9 mouse cellular contexts compared by ENCODE assay signal in genomic region chr10:58377592-58378197, GRCm38 (mm10). TPM values are rescaled to one million over a fixed set of nuclear protein-coding genes. Genes with fewer than 3 reads are reported as not detected.
A peak's percentile ranks its signal among the peaks of the same experiment; 100 is the strongest.
DNase-seq lines count a peak whose midpoint lies in the region; ATAC-seq and TF ChIP-seq lines count a peak whose summit lies in the region.
"Had no signal": no experiment of that assay in that cellular context is flagged by ENCODE, and none has a peak within 500 bp of the region (broad histone marks: within the 10 kb centered on the region; RNA-seq: fewer than 3 reads in every experiment).

No protein-coding gene starts in this region.

- TF ChIP-seq EP300 in lung, postnatal 0 days (IDR thresholded peaks at IDR 0.05): 0 out of 2 replicates have a peak, but pooled peaks have one; percentile 20

- no peak overlapping the region for H3K4me3 ChIP-seq in hindbrain, embryonic 11.5 days (ENCODE audit: low read depth, low read length)
- H3K4me3 ChIP-seq in hindbrain, embryonic 13.5 days: no peak overlapping the region
- no peak overlapping the region for H3K4me3 ChIP-seq in lung, postnatal 0 days (ENCODE audit: low read depth, low read length)
- H3K4me3 ChIP-seq: liver, embryonic 15.5 days had no signal

- no peak overlapping the region for H3K9ac ChIP-seq in hindbrain, embryonic 11.5 days (ENCODE audit: low read depth, low read length)
- H3K9ac ChIP-seq in hindbrain, embryonic 13.5 days: no peak overlapping the region
- no peak overlapping the region for H3K9ac ChIP-seq in lung, postnatal 0 days (replicated peaks; ENCODE audit: low read depth)
- H3K9ac ChIP-seq: liver, embryonic 15.5 days had no signal

- no peaks in the 10 kb centered on the region for H3K9me3 ChIP-seq in hindbrain, embryonic 11.5 days (ENCODE audit: control insufficient read depth, low read length)
- no peaks in the 10 kb centered on the region for H3K9me3 ChIP-seq in hindbrain, embryonic 13.5 days
- H3K9me3 ChIP-seq in lung, postnatal 0 days (ENCODE audit: low read length): no peaks in the 10 kb centered on the region
- H3K9me3 ChIP-seq: liver, embryonic 15.5 days had no signal

- H3K27ac ChIP-seq in hindbrain, embryonic 11.5 days (ENCODE audit: low read depth, low read length): no peak overlapping the region
- H3K27ac ChIP-seq in hindbrain, embryonic 13.5 days: no peak overlapping the region
- H3K27ac ChIP-seq in lung, postnatal 0 days (ENCODE audit: low read length): no peak overlapping the region
- H3K27ac ChIP-seq: liver, embryonic 15.5 days had no signal

- DNase-seq in hindbrain, embryonic 11.5 days (ENCODE audit: low spot score): peak; percentile 52
- peak; percentile 60 for DNase-seq in adrenal gland, postnatal 10 days
- peak; percentile 39 to 53 for DNase-seq in heart, postnatal 36 days
- DNase-seq in lung, postnatal 0 days (ENCODE audit: low spot score): peak; percentile 90
- peak; percentile 64 for DNase-seq in thymus, postnatal 14 days
- DNase-seq in urinary bladder, adult 2 months (ENCODE audit: low spot score): no peak

- peak; percentile 78 for TF ChIP-seq CTCF in lung, postnatal 0 days (IDR thresholded peaks at IDR 0.05)

- intact Hi-C loops in heart, postnatal 36 days (cut with DNase I): loop anchor here (1.0 to 10.0 kb wide), 2 partner anchors 18 to 123 kb away; partner anchors contain the start of gene Gcc2

- ATAC-seq in hindbrain, embryonic 11.5 days (ENCODE audit: low FRiP score): no peak
- ATAC-seq in hindbrain, embryonic 13.5 days (ENCODE audit: low FRiP score): no peak
- peak; percentile 82 for ATAC-seq in CD4-positive, CD25-positive, alpha-beta regulatory T cell, adult 4 months
- ATAC-seq in lung, postnatal 0 days: peak; percentile 61

- H3K27me3 ChIP-seq in hindbrain, embryonic 11.5 days (ENCODE audit: control insufficient read depth, insufficient read depth, low read length): no peaks in the 10 kb centered on the region
- no peaks in the 10 kb centered on the region for H3K27me3 ChIP-seq in hindbrain, embryonic 13.5 days
- no peaks in the 10 kb centered on the region for H3K27me3 ChIP-seq in lung, postnatal 0 days (replicated peaks; ENCODE audit: insufficient read depth, low read length)
- H3K27me3 ChIP-seq: liver, embryonic 15.5 days had no signal

- 0 out of 2 replicates have a peak, but pooled peaks cover 2% of the 10 kb centered on the region for H3K4me1 ChIP-seq in hindbrain, embryonic 11.5 days (replicated peaks; ENCODE audit: control insufficient read depth, insufficient read depth, low read length)
- peaks cover 15% of the 10 kb centered on the region for H3K4me1 ChIP-seq in hindbrain, embryonic 13.5 days (replicated peaks)
- peaks cover 7% of the 10 kb centered on the region; the same call in 1 of the 2 replicates for H3K4me1 ChIP-seq in lung, postnatal 0 days (ENCODE audit: insufficient read depth, low read depth, low read length)

- 48% methylated on average over 4 of the region's 4 CpGs for WGBS in hindbrain, embryonic 11.5 days
- WGBS in hindbrain, embryonic 13.5 days: 37% methylated on average over 4 of the region's 4 CpGs
- WGBS in lung, postnatal 0 days: 26% methylated on average over 4 of the region's 4 CpGs

- H3K36me3 ChIP-seq in hindbrain, embryonic 11.5 days (ENCODE audit: control insufficient read depth, insufficient read depth, low read length): no peaks in the 10 kb centered on the region
- H3K36me3 ChIP-seq in hindbrain, embryonic 13.5 days: no peaks in the 10 kb centered on the region
- no peaks in the 10 kb centered on the region for H3K36me3 ChIP-seq in lung, postnatal 0 days (ENCODE audit: insufficient read depth, low read length)
- H3K36me3 ChIP-seq: liver, embryonic 15.5 days had no signal

- H3K4me2 ChIP-seq in hindbrain, embryonic 11.5 days (replicated peaks; ENCODE audit: low read depth, low read length): no peak overlapping the region
- H3K4me2 ChIP-seq in hindbrain, embryonic 13.5 days: no peak overlapping the region
- no peak overlapping the region for H3K4me2 ChIP-seq in lung, postnatal 0 days (replicated peaks; ENCODE audit: low read depth, low read length)
- H3K4me2 ChIP-seq: liver, embryonic 15.5 days had no signal

RNA-seq across cellular contexts. Expression of gene Lims1, which starts 54.4 kb away (rescaled TPM):
- polyA plus RNA-seq in hindbrain, embryonic 11.5 days (2014; fragmentation: Nextera tagmentation; extraction: Ambion mirVana): 86.2 and 89.9 TPM in 2 replicates
- 66.0 and 69.2 TPM in 2 replicates for polyA plus RNA-seq in hindbrain, embryonic 13.5 days (2015; fragmentation: Nextera tagmentation; extraction: Ambion mirVana)
- polyA plus RNA-seq in CD4-positive, CD25-positive, alpha-beta regulatory T cell, adult 4 months (2017; shearing (Covaris generic)): 10 to 100 TPM; 84.8 to 96.8 TPM
- total RNA-seq in adrenal gland, postnatal 10 days (2021): 10 to 100 TPM; 58.1 to 69.6 TPM
- 100 to 1,000 TPM; 159 to 186 TPM for total RNA-seq in heart, postnatal 36 days (2021)
- polyA plus RNA-seq in lung, postnatal 0 days (2015; fragmentation: Nextera tagmentation; extraction: Ambion mirVana): 314 and 322 TPM in 2 replicates
- polyA plus RNA-seq in urinary bladder, adult 2 months (2012; rRNA removed): 52.0 and 56.9 TPM in 2 replicates

Comparison
In these comparisons a context has a peak if more than half of its experiments do, and no peak if none do; other contexts are left out.
1. ATAC-seq: peak in CD4-positive, CD25-positive, alpha-beta regulatory T cell, adult 4 months (single experiment) and lung, postnatal 0 days (single experiment); none in hindbrain, embryonic 11.5 days (single experiment) and hindbrain, embryonic 13.5 days (single experiment).